Mouse (Mus musculus): ENCODE measurements around the gene Gpi1.

- no peak for TF ChIP-seq KAT2A (conservative IDR thresholded peaks at IDR 0.05; ENCODE audit: low read depth, low read length)
- TF ChIP-seq TAL1 (IDR thresholded peaks at IDR 0.05; ENCODE audit: low read length) = no peak
- no peak for TF ChIP-seq CTCF (IDR thresholded peaks at IDR 0.05 in 2 of 3, conservative IDR thresholded peaks at IDR 0.05 in 1 of 3; ENCODE audit: control insufficient read depth in 1 of 3, insufficient read depth in 1 of 3, low read depth in 2 of 3, low read length in 3 of 3, poor library complexity in 1 of 3, severe bottlenecking in 1 of 3)
- peak; percentile 10 to 44; a peak in 1 of 4 replicates for TF ChIP-seq EP300 (IDR thresholded peaks at IDR 0.05; ENCODE audit: low read depth in 1 of 2, low read length in 2 of 2)
- TF ChIP-seq POLR2A (IDR thresholded peaks at IDR 0.05; ENCODE audit: control insufficient read depth in 1 of 2, insufficient read depth in 1 of 2, low read depth in 1 of 2, low read length in 2 of 2, poor library complexity in 1 of 2) = no peak
- peak; percentile 56 for TF ChIP-seq GATA1 (IDR thresholded peaks at IDR 0.05; ENCODE audit: low read depth, low read length)
- no peak for TF ChIP-seq POLR2AphosphoS2 (IDR thresholded peaks at IDR 0.05; ENCODE audit: low read length)
- no peak for TF ChIP-seq ELF1 (IDR thresholded peaks at IDR 0.05; ENCODE audit: low read depth, low read length)
Observed at GRCm38 (mm10) chr7:34246870-34247499, 16.8 kb upstream of the Gpi1 start.

Measured in MEL (cell line).